Mouse (Mus musculus) limb, embryonic 11.5 days (tissue): ENCODE data around the gene Sla2. TPM values are rescaled to one million over a fixed set of nuclear protein-coding genes. Genes with fewer than 3 reads are reported as not detected.
"Not testable (repeated sequence)": the region's sequence is repeated elsewhere in the genome, so short reads cannot be mapped to it uniquely, and the experiment has no call there.

Experiments used
- ATAC-seq: fragments of 200-750 bp; cut with Nextera tagmentation; 2 replicates; pipeline ENCODE4 v1.8.0; 2017; ENCODE audit warnings: low read depth; ENCODE audit not compliant: insufficient number of reproducible peaks, low FRiP score, low TSS enrichment
- DNase-seq: peaks from one replicate; pipeline ENCODE4 v3.0.0-alpha.2; 2015; ENCODE audit warnings: low spot score
- H3K27ac ChIP-seq: fragments of 300-500 bp; sonication (generic); replicated peaks from 2 replicates; pipeline ENCODE4 v1.5.1; 2014; ENCODE audit warnings: low read depth, mild to moderate bottlenecking, low read length
- H3K27me3 ChIP-seq: fragments of 300-500 bp; sonication (generic); 2 replicates; pipeline ENCODE4 v1.6.1; 2014; ENCODE audit warnings: mild to moderate bottlenecking, low read length, mixed read lengths; ENCODE audit not compliant: control insufficient read depth, insufficient read depth
- H3K36me3 ChIP-seq: fragments of 300-500 bp; sonication (generic); 2 replicates; pipeline ENCODE4 v1.6.1; 2014; ENCODE audit warnings: mild to moderate bottlenecking, low read length, moderate library complexity, mixed read lengths; ENCODE audit not compliant: control insufficient read depth, insufficient read depth
- H3K4me1 ChIP-seq: fragments of 300-500 bp; sonication (generic); 2 replicates; pipeline ENCODE4 v1.6.1; 2014; ENCODE audit warnings: low read length, mixed read lengths; ENCODE audit not compliant: control insufficient read depth, insufficient read depth
- H3K4me2 ChIP-seq: fragments of 300-500 bp; sonication (generic); 2 replicates; pipeline ENCODE4 v1.6.1; 2014; ENCODE audit warnings: low read depth, mild to moderate bottlenecking, moderate library complexity; ENCODE audit not compliant: severe bottlenecking
- H3K4me3 ChIP-seq: fragments of 300-500 bp; sonication (generic); 2 replicates; pipeline ENCODE4 v1.5.1; 2014; ENCODE audit warnings: low read depth, low read length
- H3K9ac ChIP-seq: fragments of 300-500 bp; sonication (generic); 2 replicates; pipeline ENCODE4 v1.6.1; 2014; ENCODE audit warnings: mild to moderate bottlenecking, low read length
- H3K9me3 ChIP-seq: fragments of 300-500 bp; sonication (generic); 2 replicates; pipeline ENCODE4 v1.6.1; 2016; ENCODE audit warnings: low read length; ENCODE audit not compliant: control insufficient read depth
- WGBS: fragments of 180-500 bp; shearing (Covaris S2); extraction: QIAGEN DNeasy Blood & Tissue Kit; methylation state at CpG from one replicate; pipeline ENCODE4 v1.1.7; 2014; 5-methylcytosine and 5-hydroxymethylcytosine counted together
- polyA plus RNA-seq: library from polyadenylated mRNA; unstranded; fragments of >200 nt; fragmentation: Nextera tagmentation; extraction: Ambion mirVana; gene quantifications from 2 replicates; pipeline ENCODE4 v1.2.1, GENCODE M21; 2014

Gene Sla2
- polyA plus RNA-seq, 1 experiment from 2014 or later = 0.52 TPM

GRCm38 (mm10) chr2:156857385-156857791, 29.6 kb downstream of the Sla2 start:
- Histone ChIP-seq H3K27me3 (no peaks in the 10 kb centered on the region), H3K9me3 (no peaks in the 10 kb centered on the region), H3K36me3 (peaks cover 7% of the 10 kb centered on the region), H3K27ac (no peak overlapping the region), H3K4me1 (0 out of 2 replicates have a peak, but pooled peaks cover 4% of the 10 kb centered on the region), H3K9ac (no peak overlapping the region), H3K4me3 (no peak overlapping the region), H3K4me2 (no peak overlapping the region)
- ATAC-seq (no peak), DNase-seq (no peak)
- 85% methylated on average over 3 of the region's 3 CpGs for WGBS

DNA sequence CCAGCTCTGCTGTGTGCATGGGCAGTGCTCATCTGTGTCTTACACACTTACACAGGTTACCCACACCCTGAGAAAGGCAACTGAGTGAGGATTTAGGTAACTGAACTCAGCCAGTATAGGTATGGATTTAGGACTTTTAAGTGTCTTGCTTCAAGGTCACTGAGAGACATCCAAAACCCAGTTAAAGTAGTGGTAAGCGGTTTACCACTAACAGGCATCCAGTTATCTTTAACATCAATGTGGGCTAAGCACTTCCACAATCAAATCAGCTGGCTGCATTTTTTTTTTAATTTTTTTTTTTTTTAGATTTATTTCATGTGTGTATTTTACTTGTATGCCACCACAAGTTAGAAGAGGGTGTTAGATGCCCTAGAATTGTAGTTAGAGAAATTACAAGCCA, 30.7 kb downstream of the Sla2 start:
- H3K27me3 ChIP-seq = no peaks in the 10 kb centered on the region
- H3K4me1 ChIP-seq = no peaks in the 10 kb centered on the region
- no peak overlapping the region for H3K27ac ChIP-seq
- H3K4me2 ChIP-seq = no peak overlapping the region
- ATAC-seq (no peak), DNase-seq (no peak)
- H3K9me3 ChIP-seq = no peaks in the 10 kb centered on the region
- WGBS = 94% methylated on average over 1 of the region's 1 CpGs
- no peak overlapping the region for H3K9ac ChIP-seq
- H3K4me3 ChIP-seq = no peak overlapping the region
- peaks cover 9% of the 10 kb centered on the region for H3K36me3 ChIP-seq

DNA sequence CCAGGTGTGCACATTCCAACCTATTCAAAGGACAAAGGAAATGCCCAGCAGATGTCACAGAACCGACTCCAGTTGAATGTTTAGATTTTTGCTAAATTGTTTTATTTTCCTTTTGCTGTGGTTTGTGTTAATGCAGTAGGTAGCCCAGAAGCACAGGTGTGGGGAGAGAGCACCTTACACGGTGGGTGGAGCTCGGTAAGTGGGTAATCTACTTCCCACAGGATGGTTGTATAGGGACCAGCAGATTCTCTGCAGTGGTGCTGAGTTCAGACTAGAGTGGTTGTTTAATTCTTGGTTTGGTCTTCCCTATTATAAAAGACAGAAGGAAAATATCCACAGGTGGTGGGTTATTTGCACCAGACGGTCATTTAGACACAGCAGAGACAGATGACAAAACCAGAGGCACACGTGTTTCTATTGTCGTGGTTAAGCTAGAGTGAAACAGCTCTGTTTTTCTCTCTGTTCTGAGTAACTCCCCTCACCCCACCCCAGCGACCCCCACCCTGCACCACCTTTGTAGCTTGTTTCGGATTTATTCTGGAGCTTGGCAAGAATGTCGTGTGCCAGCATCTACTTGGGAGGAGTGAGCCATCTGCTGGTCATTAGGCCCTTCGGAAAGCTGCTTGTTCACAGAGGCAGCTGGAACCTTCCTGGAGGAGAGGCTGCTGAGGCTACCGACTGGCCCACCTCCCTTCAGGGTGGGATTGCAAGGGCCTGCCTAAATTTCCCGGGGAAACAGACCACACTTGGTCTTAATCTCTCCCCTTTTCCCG, 32.8 kb downstream of the Sla2 start:
- WGBS = 51% methylated on average over 13 of the region's 13 CpGs
- not testable (repeated sequence) for H3K4me2 ChIP-seq, H3K4me3 ChIP-seq, H3K9me3 ChIP-seq, ATAC-seq, H3K36me3 ChIP-seq, H3K9ac ChIP-seq, H3K27ac ChIP-seq, H3K27me3 ChIP-seq, H3K4me1 ChIP-seq
- peak; percentile 56 for DNase-seq

GRCm38 (mm10) chr2:156853584-156853983, 33.4 kb downstream of the Sla2 start:
- not testable (repeated sequence) for H3K4me1 ChIP-seq, H3K9me3 ChIP-seq, ATAC-seq, H3K27me3 ChIP-seq, H3K9ac ChIP-seq, H3K4me3 ChIP-seq, H3K4me2 ChIP-seq, DNase-seq, H3K27ac ChIP-seq
- WGBS = 92% methylated on average over 8 of the region's 13 CpGs
- H3K36me3 ChIP-seq = peaks cover 11% of the 10 kb centered on the region

DNA sequence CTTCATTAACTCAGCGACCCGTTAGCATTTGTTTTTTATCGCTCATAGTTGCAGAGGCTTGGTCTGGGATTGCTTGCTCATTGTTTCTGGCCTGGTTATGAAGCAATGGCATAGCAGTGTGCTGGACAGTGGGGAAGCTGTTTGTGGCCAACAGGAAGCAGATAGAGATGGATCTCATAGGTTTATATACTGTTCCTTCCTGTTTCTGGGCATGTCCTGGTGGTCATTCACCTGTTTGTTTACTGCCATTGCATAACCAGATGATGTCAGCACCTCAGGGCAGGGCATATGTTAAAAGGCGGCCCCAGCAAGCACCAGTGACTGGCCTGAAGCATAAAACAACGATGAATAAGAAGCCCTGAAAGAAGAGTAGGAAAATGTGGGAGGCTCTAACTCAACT, 36.5 kb downstream of the Sla2 start:
- no peak overlapping the region for H3K27ac ChIP-seq
- ATAC-seq = no peak
- no peak for DNase-seq
- no peaks in the 10 kb centered on the region for H3K27me3 ChIP-seq
- H3K4me3 ChIP-seq = no peak overlapping the region
- WGBS = 92% methylated on average over 5 of the region's 5 CpGs
- H3K4me2 ChIP-seq = no peak overlapping the region
- no peaks in the 10 kb centered on the region for H3K9me3 ChIP-seq
- peaks cover 14% of the 10 kb centered on the region for H3K36me3 ChIP-seq
- no peak overlapping the region for H3K9ac ChIP-seq
- H3K4me1 ChIP-seq = no peaks in the 10 kb centered on the region

GRCm38 (mm10) chr2:156848526-156849182, 38.3 kb downstream of the Sla2 start:
- no peak overlapping the region for H3K4me3 ChIP-seq
- ATAC-seq (no peak), DNase-seq (no peak)
- 86% methylated on average over 6 of the region's 6 CpGs for WGBS
- H3K4me1 ChIP-seq = 0 out of 2 replicates have a peak, but pooled peaks cover 4% of the 10 kb centered on the region
- peaks cover 18% of the 10 kb centered on the region for H3K36me3 ChIP-seq
- no peak overlapping the region for H3K27ac ChIP-seq
- no peak overlapping the region for H3K9ac ChIP-seq
- H3K9me3 ChIP-seq = no peaks in the 10 kb centered on the region
- H3K4me2 ChIP-seq = no peak overlapping the region
- no peaks in the 10 kb centered on the region for H3K27me3 ChIP-seq

GRCm38 (mm10) chr2:156847653-156848052, 39.3 kb downstream of the Sla2 start:
- 62% methylated on average over 6 of the region's 6 CpGs for whole genome bisulfite sequencing
- no peak overlapping the region for H3K4me2 ChIP-seq
- H3K9ac ChIP-seq = no peak overlapping the region
- no peak overlapping the region for H3K4me3 ChIP-seq
- H3K27ac ChIP-seq = no peak overlapping the region
- H3K27me3 ChIP-seq = no peaks in the 10 kb centered on the region
- H3K4me1 ChIP-seq = peaks cover 11% of the 10 kb centered on the region
- DNase-seq (no peak), ATAC-seq (no peak)
- no peaks in the 10 kb centered on the region for H3K9me3 ChIP-seq
- peaks cover 18% of the 10 kb centered on the region for H3K36me3 ChIP-seq

DNA sequence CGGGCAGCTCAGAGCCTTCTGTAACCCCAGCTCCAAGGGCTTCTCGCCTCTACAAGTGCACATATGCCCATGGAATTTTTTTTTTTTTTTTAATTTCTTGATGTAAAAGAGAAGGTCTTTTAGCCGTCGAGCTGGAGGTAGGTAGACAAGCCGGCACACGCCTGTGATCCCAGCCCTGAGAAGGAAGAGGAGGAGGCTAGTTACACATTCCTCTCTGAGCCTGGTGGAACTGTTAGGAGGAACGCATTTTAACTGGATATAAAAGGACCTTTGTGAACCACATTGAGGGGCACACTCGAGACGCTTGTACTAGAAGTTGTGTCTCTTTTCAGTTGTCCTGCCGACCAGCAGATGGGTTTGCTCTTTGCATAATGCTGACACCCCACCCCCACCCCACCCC, 42.3 kb downstream of the Sla2 start:
- peaks cover 23% of the 10 kb centered on the region for H3K4me1 ChIP-seq
- no peak overlapping the region for H3K27ac ChIP-seq
- no peak overlapping the region for H3K4me3 ChIP-seq
- H3K9me3 ChIP-seq = no peaks in the 10 kb centered on the region
- no peak for ATAC-seq
- no peak overlapping the region for H3K4me2 ChIP-seq
- WGBS = 67% methylated on average over 10 of the region's 10 CpGs
- no peaks in the 10 kb centered on the region for H3K27me3 ChIP-seq
- DNase-seq = no peak
- no peak overlapping the region for H3K9ac ChIP-seq
- peaks cover 16% of the 10 kb centered on the region for H3K36me3 ChIP-seq
